Mouse (Mus musculus): Measurements from ENCODE around the gene Ifne.

Gene Ifne

GRCm38 (mm10) chr4:88880101-88880500 lies at the start of gene Ifne:
Gene Ifne (minus strand): TSS chr4:88880201.
- no peak for DNase-seq (ENCODE audit: low read depth)

- DNase-seq (ENCODE audit: low read depth) = peak; percentile 85
These were observed 48.5 kb upstream of the Ifne start for GRCm38 (mm10) chr4:88928341-88929102.

GRCm38 (mm10) chr4:88927850-88928249 lies 47.8 kb upstream of the Ifne start:
- DNase-seq (ENCODE audit: low read depth) = no peak

GRCm38 (mm10) chr4:88926637-88927036 lies 46.6 kb upstream of the Ifne start:
- DNase-seq (ENCODE audit: low read depth) = no peak

- DNase-seq (ENCODE audit: low read depth) = no peak
These were observed 46.1 kb upstream of the Ifne start for GRCm38 (mm10) chr4:88926082-88926481.

- DNase-seq (ENCODE audit: low read depth) = no peak
These were observed 45.5 kb upstream of the Ifne start for GRCm38 (mm10) chr4:88925456-88925855.

- no peak for DNase-seq (ENCODE audit: low read depth)
These were observed 41.3 kb upstream of the Ifne start for GRCm38 (mm10) chr4:88921280-88921679.

- no peak for DNase-seq (ENCODE audit: low read depth)
These were observed 37.9 kb upstream of the Ifne start for GRCm38 (mm10) chr4:88917770-88918460.

GRCm38 (mm10) chr4:88916306-88916705 lies 36.3 kb upstream of the Ifne start:
- no peak for DNase-seq (ENCODE audit: low read depth)

GRCm38 (mm10) chr4:88913984-88914383 lies 34.0 kb upstream of the Ifne start:
- DNase-seq (ENCODE audit: low read depth) = no peak

- DNase-seq (ENCODE audit: low read depth) = peak; percentile 37
These were observed 32.9 kb upstream of the Ifne start for GRCm38 (mm10) chr4:88912882-88913281.

- DNase-seq (ENCODE audit: low read depth) = no peak
These were observed 32.2 kb upstream of the Ifne start for GRCm38 (mm10) chr4:88912187-88912586.

- DNase-seq (ENCODE audit: low read depth) = peak; percentile 73
These were observed 29.9 kb upstream of the Ifne start for GRCm38 (mm10) chr4:88909600-88910534.

- DNase-seq (ENCODE audit: low read depth) = no peak
These were observed 13.3 kb upstream of the Ifne start for GRCm38 (mm10) chr4:88893201-88893754.

- DNase-seq (ENCODE audit: low read depth) = peak; percentile 65
These were observed 8.2 kb upstream of the Ifne start for GRCm38 (mm10) chr4:88888236-88888635.

- DNase-seq (ENCODE audit: low read depth) = no peak
These were observed 1.2 kb downstream of the Ifne start for GRCm38 (mm10) chr4:88878772-88879171.

GRCm38 (mm10) chr4:88878246-88878645 lies 1.8 kb downstream of the Ifne start:
- peak; percentile 89 for DNase-seq (ENCODE audit: low read depth)

- DNase-seq (ENCODE audit: low read depth) = peak; percentile 61
These were observed 3.5 kb downstream of the Ifne start for GRCm38 (mm10) chr4:88876520-88876919.

GRCm38 (mm10) chr4:88875435-88876095 lies 4.4 kb downstream of the Ifne start:
- no peak for DNase-seq (ENCODE audit: low read depth)

GRCm38 (mm10) chr4:88872691-88873090 lies 7.3 kb downstream of the Ifne start:
- peak; percentile 78 for DNase-seq (ENCODE audit: low read depth)

All from 416B (cell line).